Mouse (Mus musculus) erythroblast, embryonic 14.5 days (primary cell): Measurements from ENCODE around the gene Tmem82.

ENCODE experiments used
- GATA1 ChIP-seq: IDR thresholded peaks from 2 replicates; pipeline ENCODE4 v1.6.1; 2012; ENCODE audit warnings: low read length, inconsistent platforms, mixed read lengths
- TAL1 ChIP-seq: IDR thresholded peaks from 3 replicates; pipeline ENCODE4 v1.6.1; 2012; ENCODE audit warnings: low read length, inconsistent platforms, mixed read lengths

GRCm38 (mm10) chr4:141635991-141636390 is 17.6 kb upstream of the Tmem82 start:
- TF ChIP-seq GATA1 (no peak), TAL1 (no peak)
